Mouse (Mus musculus) heart, postnatal 0 days (tissue): ENCODE measurements around the gene Otx1.

Experiments used
- CTCF ChIP-seq: IDR thresholded peaks from 2 replicates; pipeline ENCODE4 v1.5.1; 2016; ENCODE audit warnings: antibody characterized with exemption, control low read depth, low read depth
- EP300 ChIP-seq: IDR thresholded peaks from 2 replicates; pipeline ENCODE4 v1.6.1; 2016; ENCODE audit warnings: antibody characterized with exemption, low read depth

DNA sequence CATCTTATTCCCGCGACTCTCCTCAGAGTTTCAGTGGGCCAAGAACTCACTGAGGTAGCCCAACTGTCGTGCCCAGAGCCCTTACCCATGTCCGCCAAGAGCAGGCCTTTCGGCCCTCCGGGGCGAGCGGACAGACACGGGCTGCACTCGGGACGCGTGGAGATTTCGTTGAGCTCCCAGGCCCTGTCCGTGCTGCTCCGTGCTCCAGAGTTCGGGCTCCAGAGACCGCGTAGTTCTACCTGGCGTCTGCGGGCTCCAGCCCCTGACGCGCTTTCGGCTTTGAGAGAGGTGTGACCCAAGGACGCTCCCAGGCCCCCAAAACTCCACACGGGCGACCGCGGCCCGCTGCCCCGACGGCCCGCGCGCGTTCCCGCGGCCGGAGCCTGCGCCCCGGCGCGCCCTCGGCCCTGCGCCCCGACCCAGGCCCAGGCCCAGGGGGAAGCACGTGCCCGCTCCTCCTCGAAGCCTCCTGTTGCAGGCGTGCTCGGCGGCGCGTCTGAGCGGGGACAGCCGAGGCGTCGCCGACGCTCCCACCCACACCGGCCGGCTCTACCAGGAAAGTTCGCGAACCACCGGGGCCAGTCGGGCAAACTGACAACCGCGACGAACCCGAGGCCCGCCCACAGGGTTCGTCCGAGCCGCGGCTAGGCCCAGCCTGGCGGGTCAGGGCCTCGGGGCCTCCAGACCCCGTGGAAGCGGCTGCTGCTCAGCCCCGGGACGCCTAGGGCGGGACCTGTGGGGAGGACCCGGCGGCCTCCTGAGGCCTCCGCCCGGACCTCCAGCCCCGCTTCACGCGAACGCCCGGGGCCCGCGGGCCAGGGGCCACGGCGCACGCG is 9.7 kb downstream of the Otx1 start:
- TF ChIP-seq EP300 (no peak), CTCF (no peak)
